Mouse (Mus musculus): Measurements from ENCODE around the gene Cluap1. TPM values are rescaled to one million over a fixed set of nuclear protein-coding genes. Genes with fewer than 3 reads are reported as not detected.
A peak's percentile ranks its signal among the peaks of the same experiment; 100 is the strongest.

Gene Cluap1
- polyA plus RNA-seq, 1 experiment from 2014 or later: 21.7 TPM

GRCm38 (mm10) chr16:3896046-3896445 lies 12.6 kb upstream of the Cluap1 start:
- H3K4me3 ChIP-seq: no peak overlapping the region
- no peak overlapping the region for H3K4me2 ChIP-seq
- no peak overlapping the region for H3K9ac ChIP-seq
- H3K36me3 ChIP-seq: peaks cover 39% of the 10 kb centered on the region
- no peak for ATAC-seq (ENCODE audit: borderline replicate concordance, extremely low read depth, low FRiP score, low TSS enrichment)
- no peak overlapping the region for H3K27ac ChIP-seq
- 72% methylated on average over 6 of the region's 6 CpGs for WGBS
- no peaks in the 10 kb centered on the region for H3K9me3 ChIP-seq
- H3K4me1 ChIP-seq: no peaks in the 10 kb centered on the region
- no peaks in the 10 kb centered on the region for H3K27me3 ChIP-seq

DNA sequence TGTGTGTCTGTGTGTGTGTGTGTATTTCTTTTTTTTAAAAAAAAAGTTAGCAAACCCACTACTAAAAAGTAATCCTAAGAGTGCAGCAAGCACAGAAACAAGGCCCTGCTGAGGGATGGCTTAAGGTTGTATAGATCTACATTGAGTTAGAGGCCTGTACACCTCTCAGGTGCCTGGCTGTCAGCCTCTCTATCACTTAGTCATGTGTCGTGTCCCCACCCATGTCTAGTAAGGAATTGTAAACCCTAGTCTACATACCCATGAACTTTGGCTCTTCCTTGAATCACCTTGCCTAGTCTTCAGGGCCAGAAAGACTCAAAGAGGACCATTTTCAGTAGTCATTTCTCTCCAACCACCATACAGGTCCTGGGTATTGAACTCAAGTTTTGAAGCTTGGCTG lies 12.0 kb upstream of the Cluap1 start:
- Histone ChIP-seq H3K9me3 (no peaks in the 10 kb centered on the region), H3K36me3 (peaks cover 44% of the 10 kb centered on the region), H3K27me3 (no peaks in the 10 kb centered on the region), H3K4me3 (no peak overlapping the region), H3K4me1 (no peaks in the 10 kb centered on the region), H3K4me2 (no peak overlapping the region), H3K27ac (no peak overlapping the region), H3K9ac (no peak overlapping the region)
- ATAC-seq (ENCODE audit: borderline replicate concordance, extremely low read depth, low FRiP score, low TSS enrichment): no peak
- 92% methylated on average over 1 of the region's 1 CpGs for WGBS

DNA sequence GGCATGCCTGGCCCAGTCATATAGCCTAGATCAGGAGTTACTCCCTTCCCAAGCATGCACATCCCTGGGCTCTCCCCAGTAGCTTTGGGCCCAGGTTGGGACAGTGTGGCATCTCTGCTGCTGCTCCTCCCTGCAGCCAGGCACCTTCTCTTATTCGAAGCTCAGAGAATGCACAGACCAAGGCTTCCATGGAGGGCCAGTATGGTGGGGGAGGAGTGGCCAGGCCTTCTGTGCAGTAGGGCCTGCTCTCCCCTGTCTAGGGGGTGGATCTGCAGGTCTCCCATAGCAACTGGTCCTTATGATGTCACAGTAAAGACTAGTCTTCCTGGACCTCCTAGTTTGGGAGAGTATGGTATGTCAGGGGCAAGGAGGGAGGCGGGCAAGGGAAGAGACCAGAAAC lies 1.1 kb upstream of the Cluap1 start:
- Histone ChIP-seq H3K36me3 (peaks cover 31% of the 10 kb centered on the region), H3K9me3 (no peaks in the 10 kb centered on the region), H3K9ac (no peak overlapping the region), H3K27me3 (no peaks in the 10 kb centered on the region), H3K4me3 (no peak overlapping the region), H3K27ac (no peak overlapping the region), H3K4me2 (no peak overlapping the region), H3K4me1 (peaks cover 9% of the 10 kb centered on the region)
- 58% methylated on average over 2 of the region's 2 CpGs for WGBS
- no peak for ATAC-seq (ENCODE audit: borderline replicate concordance, extremely low read depth, low FRiP score, low TSS enrichment)

DNA sequence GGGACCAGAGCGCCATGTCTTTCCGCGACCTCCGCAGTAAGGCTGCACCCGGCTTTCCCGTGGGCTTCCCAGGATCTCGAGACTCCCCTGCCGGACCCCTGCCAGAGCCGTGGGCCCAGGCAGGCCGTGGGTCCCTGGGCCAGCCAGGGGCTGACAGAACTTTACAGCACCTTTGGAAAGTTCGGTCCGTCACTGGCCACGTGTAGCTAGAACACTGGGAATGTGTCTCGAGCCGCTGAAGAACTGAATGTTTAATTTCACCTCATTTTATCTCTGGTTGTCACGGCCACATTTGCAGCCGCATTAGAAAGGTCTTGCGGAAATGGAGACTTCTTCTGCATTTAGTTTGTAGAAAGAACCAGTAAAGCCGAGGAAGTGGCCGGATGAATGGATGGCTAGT lies 517 bp downstream of the Cluap1 start:
- H3K27me3 ChIP-seq: no peaks in the 10 kb centered on the region
- peak overlapping the region; percentile 67 for H3K9ac ChIP-seq
- no peak for ATAC-seq (ENCODE audit: borderline replicate concordance, extremely low read depth, low FRiP score, low TSS enrichment)
- H3K4me2 ChIP-seq: peak overlapping the region; percentile 83
- WGBS: 3% methylated on average over 20 of the region's 20 CpGs
- peaks cover 35% of the 10 kb centered on the region for H3K36me3 ChIP-seq
- H3K4me3 ChIP-seq: peak overlapping the region; percentile 63
- H3K4me1 ChIP-seq: peaks cover 9% of the 10 kb centered on the region
- H3K27ac ChIP-seq: peak overlapping the region; percentile 83
- no peaks in the 10 kb centered on the region for H3K9me3 ChIP-seq

GRCm38 (mm10) chr16:3920756-3921155 lies 12.2 kb downstream of the Cluap1 start:
- H3K4me2 ChIP-seq: no peak overlapping the region
- ATAC-seq (ENCODE audit: borderline replicate concordance, extremely low read depth, low FRiP score, low TSS enrichment): no peak
- no peak overlapping the region for H3K4me3 ChIP-seq
- H3K4me1 ChIP-seq: 0 out of 2 replicates have a peak, but pooled peaks cover 3% of the 10 kb centered on the region
- no peak overlapping the region for H3K27ac ChIP-seq
- H3K36me3 ChIP-seq: peaks cover 42% of the 10 kb centered on the region
- H3K9me3 ChIP-seq: no peaks in the 10 kb centered on the region
- H3K27me3 ChIP-seq: no peaks in the 10 kb centered on the region
- H3K9ac ChIP-seq: no peak overlapping the region
- 91% methylated on average over 2 of the region's 2 CpGs for WGBS

DNA sequence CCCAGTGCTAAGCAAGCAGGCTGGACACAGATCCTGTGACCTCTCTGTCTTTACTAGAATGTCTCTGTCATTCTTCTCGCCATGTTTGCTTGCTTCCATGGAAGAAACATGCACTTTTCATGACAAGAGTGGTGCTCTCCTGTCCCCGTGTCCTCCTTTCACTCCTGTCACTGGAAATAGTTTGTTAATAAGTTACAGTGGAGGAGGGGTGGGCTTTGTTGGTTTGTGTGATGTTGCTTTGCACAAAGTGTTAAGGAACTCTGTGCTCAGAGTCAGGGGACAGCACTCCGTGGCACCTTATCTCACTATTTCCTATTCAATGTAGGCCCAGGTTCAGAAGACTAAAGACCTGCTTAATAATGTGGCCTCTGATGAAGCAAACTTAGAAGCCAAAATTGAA lies 14.9 kb downstream of the Cluap1 start:
- 0 out of 2 replicates have a peak, but pooled peaks cover 3% of the 10 kb centered on the region for H3K4me1 ChIP-seq
- no peak overlapping the region for H3K4me3 ChIP-seq
- H3K4me2 ChIP-seq: no peak overlapping the region
- no peaks in the 10 kb centered on the region for H3K9me3 ChIP-seq
- no peak for ATAC-seq (ENCODE audit: borderline replicate concordance, extremely low read depth, low FRiP score, low TSS enrichment)
- no peaks in the 10 kb centered on the region for H3K27me3 ChIP-seq
- peak overlapping the region; percentile 64 for H3K27ac ChIP-seq
- H3K9ac ChIP-seq: no peak overlapping the region
- peaks cover 45% of the 10 kb centered on the region for H3K36me3 ChIP-seq
- 61% methylated on average over 3 of the region's 3 CpGs for WGBS

GRCm38 (mm10) chr16:3923966-3924365 lies 15.4 kb downstream of the Cluap1 start:
- peak; percentile 59; the same call in 1 of the 2 replicates for ATAC-seq (ENCODE audit: borderline replicate concordance, extremely low read depth, low FRiP score, low TSS enrichment)
- Histone ChIP-seq H3K36me3 (peaks cover 47% of the 10 kb centered on the region), H3K9me3 (no peaks in the 10 kb centered on the region), H3K4me1 (0 out of 2 replicates have a peak, but pooled peaks cover 3% of the 10 kb centered on the region), H3K4me2 (no peak overlapping the region), H3K27ac (peak overlapping the region; percentile 72), H3K9ac (0 out of 2 replicates have a peak overlapping the region, but pooled peaks have one; percentile 7), H3K4me3 (no peak overlapping the region), H3K27me3 (no peaks in the 10 kb centered on the region)
- WGBS: 65% methylated on average over 4 of the region's 4 CpGs

DNA sequence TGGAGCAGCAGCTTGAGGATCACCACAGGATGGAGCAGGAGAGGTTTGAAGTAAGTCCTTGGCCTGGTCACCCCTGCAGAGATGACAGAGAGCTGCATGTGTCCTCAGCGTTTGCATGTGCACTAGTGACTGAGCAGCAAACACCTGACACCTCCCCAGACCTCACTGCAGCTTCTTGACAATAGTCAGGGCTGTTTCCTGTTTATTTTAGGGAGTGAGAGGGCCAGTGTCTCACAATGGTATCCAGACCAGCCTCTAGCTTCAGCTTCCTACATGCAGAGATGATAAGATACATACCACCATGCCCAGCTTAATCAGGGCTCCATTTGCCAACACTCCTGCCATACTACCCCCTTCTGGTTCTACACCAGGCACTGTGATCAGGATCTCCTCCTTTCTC lies 20.0 kb downstream of the Cluap1 start:
- H3K9me3 ChIP-seq: no peaks in the 10 kb centered on the region
- WGBS: 52% methylated on average over 1 of the region's 1 CpGs
- no peak overlapping the region for H3K4me2 ChIP-seq
- ATAC-seq (ENCODE audit: borderline replicate concordance, extremely low read depth, low FRiP score, low TSS enrichment): no peak
- H3K9ac ChIP-seq: no peak overlapping the region
- H3K27me3 ChIP-seq: no peaks in the 10 kb centered on the region
- no peak overlapping the region for H3K4me3 ChIP-seq
- no peaks in the 10 kb centered on the region for H3K4me1 ChIP-seq
- H3K36me3 ChIP-seq: peaks cover 46% of the 10 kb centered on the region
- no peak overlapping the region for H3K27ac ChIP-seq

GRCm38 (mm10) chr16:3929151-3929550 lies 20.6 kb downstream of the Cluap1 start:
- WGBS: 76% methylated on average over 7 of the region's 7 CpGs
- H3K36me3 ChIP-seq: peaks cover 45% of the 10 kb centered on the region

GRCm38 (mm10) chr16:3933536-3933935 lies 24.9 kb downstream of the Cluap1 start:
- H3K36me3 ChIP-seq: peaks cover 46% of the 10 kb centered on the region
- 92% methylated on average over 6 of the region's 6 CpGs for WGBS
- H3K27ac ChIP-seq: no peak overlapping the region
- H3K9me3 ChIP-seq: no peaks in the 10 kb centered on the region
- no peak overlapping the region for H3K4me2 ChIP-seq
- H3K9ac ChIP-seq: no peak overlapping the region
- ATAC-seq (ENCODE audit: borderline replicate concordance, extremely low read depth, low FRiP score, low TSS enrichment): no peak
- H3K4me3 ChIP-seq: no peak overlapping the region
- no peaks in the 10 kb centered on the region for H3K4me1 ChIP-seq
- no peaks in the 10 kb centered on the region for H3K27me3 ChIP-seq

More at GRCm38 (mm10) chr16:3929151-3929550, 20.6 kb downstream of the Cluap1 start:
- H3K4me1 ChIP-seq: no peaks in the 10 kb centered on the region
- H3K4me2 ChIP-seq: no peak overlapping the region
- 0 out of 2 replicates have a peak overlapping the region, but pooled peaks have one; percentile 12 for H3K27ac ChIP-seq
- H3K4me3 ChIP-seq: no peak overlapping the region
- H3K27me3 ChIP-seq: no peaks in the 10 kb centered on the region
- H3K9me3 ChIP-seq: no peaks in the 10 kb centered on the region
- no peak overlapping the region for H3K9ac ChIP-seq
- no peak for ATAC-seq (ENCODE audit: borderline replicate concordance, extremely low read depth, low FRiP score, low TSS enrichment)

GRCm38 (mm10) chr16:3934091-3934490 lies 25.5 kb downstream of the Cluap1 start:
- Histone ChIP-seq H3K27me3 (no peaks in the 10 kb centered on the region), H3K4me3 (no peak overlapping the region), H3K9ac (no peak overlapping the region), H3K9me3 (no peaks in the 10 kb centered on the region), H3K36me3 (peaks cover 45% of the 10 kb centered on the region), H3K27ac (no peak overlapping the region), H3K4me2 (no peak overlapping the region), H3K4me1 (no peaks in the 10 kb centered on the region)
- 95% methylated on average over 1 of the region's 1 CpGs for WGBS
- no peak for ATAC-seq (ENCODE audit: borderline replicate concordance, extremely low read depth, low FRiP score, low TSS enrichment)

DNA sequence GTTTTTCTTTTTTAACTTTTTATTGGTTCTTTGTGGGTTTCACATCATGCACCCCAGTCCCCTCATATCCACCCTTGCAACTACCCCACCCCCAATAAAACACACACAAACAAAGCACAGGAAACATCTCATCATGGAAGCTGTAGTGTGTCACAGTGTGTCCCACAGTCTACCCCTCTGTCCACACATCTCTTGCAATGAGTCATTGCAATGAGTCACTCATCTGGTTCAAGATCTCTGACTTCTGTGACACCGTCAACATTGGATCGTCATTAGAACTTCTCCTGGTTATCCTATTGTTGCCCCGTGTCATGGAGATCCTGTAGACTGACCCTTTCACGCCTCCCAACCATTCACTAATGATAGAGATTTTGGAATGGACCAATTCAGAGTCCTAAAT lies 26.1 kb downstream of the Cluap1 start:
- WGBS: 87% methylated on average over 4 of the region's 4 CpGs
- H3K27me3 ChIP-seq: no peaks in the 10 kb centered on the region
- H3K4me3 ChIP-seq: no peak overlapping the region
- H3K27ac ChIP-seq: no peak overlapping the region
- ATAC-seq (ENCODE audit: borderline replicate concordance, extremely low read depth, low FRiP score, low TSS enrichment): no peak
- H3K4me1 ChIP-seq: no peaks in the 10 kb centered on the region
- no peaks in the 10 kb centered on the region for H3K9me3 ChIP-seq
- no peak overlapping the region for H3K9ac ChIP-seq
- peaks cover 42% of the 10 kb centered on the region for H3K36me3 ChIP-seq
- no peak overlapping the region for H3K4me2 ChIP-seq

DNA sequence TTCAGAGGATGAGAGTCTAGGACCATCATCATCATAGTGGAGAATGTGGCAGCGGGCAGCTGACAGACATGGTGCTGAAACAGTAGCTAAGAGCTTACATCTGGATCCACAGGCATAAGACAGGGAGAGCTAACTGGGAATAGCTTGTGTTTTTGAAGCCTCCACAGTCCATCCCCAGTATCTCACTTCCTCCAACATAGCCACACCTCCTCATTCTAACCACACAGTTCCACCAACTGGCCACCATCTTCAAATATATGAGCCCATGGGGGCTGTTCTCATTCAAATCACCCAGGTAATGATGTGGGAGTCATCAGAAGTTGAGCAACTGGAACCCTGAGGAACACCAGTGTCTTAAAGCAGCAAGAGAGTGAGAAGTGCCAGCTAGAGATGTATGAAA lies 42.5 kb downstream of the Cluap1 start:
- H3K36me3 ChIP-seq: no peaks in the 10 kb centered on the region
- H3K9me3 ChIP-seq: no peaks in the 10 kb centered on the region
- no peaks in the 10 kb centered on the region for H3K27me3 ChIP-seq
- H3K9ac ChIP-seq: no peak overlapping the region
- H3K4me3 ChIP-seq: no peak overlapping the region
- H3K4me2 ChIP-seq: no peak overlapping the region
- no peak overlapping the region for H3K27ac ChIP-seq
- no peak for ATAC-seq (ENCODE audit: borderline replicate concordance, extremely low read depth, low FRiP score, low TSS enrichment)
- no peaks in the 10 kb centered on the region for H3K4me1 ChIP-seq
- WGBS: 80% methylated on average over 1 of the region's 1 CpGs

All from lung, embryonic 15.5 days (tissue).